Mouse (Mus musculus) intestine, embryonic 14.5 days (tissue): Measurements from ENCODE around the gene Gm47996. TPM values are rescaled to one million over a fixed set of nuclear protein-coding genes. Genes with fewer than 3 reads are reported as not detected.

Source experiments
- ATAC-seq: fragments of 200-750 bp; cut with Nextera tagmentation; replicated peaks from 2 replicates; pipeline ENCODE4 v1.8.0; 2017; ENCODE audit warnings: low read depth, moderate number of reproducible peaks, moderate TSS enrichment, moderate library complexity; ENCODE audit not compliant: low FRiP score, low TSS enrichment
- DNase-seq: peaks from one replicate; pipeline ENCODE4 v3.0.0-alpha.2; 2018; ENCODE audit warnings: low spot score
- H3K27ac ChIP-seq: fragments of 300-500 bp; sonication (generic); 2 replicates; pipeline ENCODE4 v1.5.1; 2014; ENCODE audit warnings: low read depth, mild to moderate bottlenecking, control low read depth
- H3K27me3 ChIP-seq: fragments of 300-500 bp; sonication (generic); replicated peaks from 2 replicates; pipeline ENCODE4 v1.6.1; 2014; ENCODE audit warnings: low read length, control low read depth; ENCODE audit not compliant: control insufficient read depth, insufficient read depth
- H3K36me3 ChIP-seq: fragments of 300-500 bp; sonication (generic); 2 replicates; pipeline ENCODE4 v1.6.1; 2014; ENCODE audit warnings: low read length, control low read depth; ENCODE audit not compliant: control insufficient read depth, insufficient read depth
- H3K4me1 ChIP-seq: fragments of 300-500 bp; sonication (generic); replicated peaks from 2 replicates; pipeline ENCODE4 v1.6.1; 2014; ENCODE audit warnings: low read length, control low read depth, mixed read lengths; ENCODE audit not compliant: control insufficient read depth, insufficient read depth
- H3K4me2 ChIP-seq: fragments of 300-500 bp; sonication (generic); 2 replicates; pipeline ENCODE4 v1.6.1; 2014; ENCODE audit warnings: low read length
- H3K4me3 ChIP-seq: fragments of 300-500 bp; sonication (generic); 2 replicates; pipeline ENCODE4 v1.5.1; 2014; ENCODE audit warnings: low read depth, low read length, control low read depth, mixed read lengths
- H3K9ac ChIP-seq: fragments of 300-500 bp; sonication (generic); 2 replicates; pipeline ENCODE4 v1.6.1; 2014; ENCODE audit warnings: mild to moderate bottlenecking, low read length
- H3K9me3 ChIP-seq: fragments of 300-500 bp; sonication (generic); 2 replicates; pipeline ENCODE4 v1.6.1; 2016; ENCODE audit warnings: low read length, control low read depth; ENCODE audit not compliant: control insufficient read depth
- WGBS: fragments of 180-500 bp; shearing (Covaris S2); extraction: QIAGEN DNeasy Blood & Tissue Kit; methylation state at CpG from one replicate; pipeline ENCODE4 v1.1.7; 2014; 5-methylcytosine and 5-hydroxymethylcytosine counted together
- polyA plus RNA-seq: library from polyadenylated mRNA; unstranded; fragments of >200 nt; fragmentation: Nextera tagmentation; extraction: Ambion mirVana; gene quantifications from 2 replicates; pipeline ENCODE4 v1.2.1, GENCODE M21; 2014

The Gm47996 gene
- polyA plus RNA-seq, 1 experiment from 2014 or later, result not detected

GRCm38 (mm10) chr1:151259061-151259460 is 49.1 kb downstream of the Gm47996 start:
- Histone ChIP-seq H3K27me3 (no peaks in the 10 kb centered on the region), H3K4me1 (no peaks in the 10 kb centered on the region), H3K27ac (no peak overlapping the region), H3K4me2 (no peak overlapping the region), H3K9ac (no peak overlapping the region), H3K9me3 (no peaks in the 10 kb centered on the region), H3K4me3 (no peak overlapping the region), H3K36me3 (no peaks in the 10 kb centered on the region)
- no peak for ATAC-seq
- WGBS, result 62% methylated on average over 8 of the region's 8 CpGs
- no peak for DNase-seq

Other genes starting within 250 kb of the Gm47996 start
- 6.3 and 7.0 TPM in 2 replicates for gene Hmcn1, start 216.7 kb upstream of the Gm47996 start, polyA plus RNA-seq
- 0.16 TPM in 1 of 2 replicates, not detected in the other for gene Gm47985, start 27.6 kb upstream of the Gm47996 start, polyA plus RNA-seq
- gene Gm8947, start 17.8 kb upstream of the Gm47996 start, polyA plus RNA-seq, result 0.32 TPM in 1 of 2 replicates, not detected in the other
- 0.23 TPM in 1 of 2 replicates, not detected in the other for gene Gm47995, start 11.7 kb upstream of the Gm47996 start, polyA plus RNA-seq
- gene 3110040M04Rik, start 6.0 kb upstream of the Gm47996 start, polyA plus RNA-seq, result 0.30 TPM in 1 of 2 replicates, not detected in the other
- 298 and 319 TPM in 2 replicates for gene Ivns1abp, start 134.3 kb downstream of the Gm47996 start, polyA plus RNA-seq
- gene Swt1, start 218.3 kb downstream of the Gm47996 start, polyA plus RNA-seq, result 24.4 and 26.8 TPM in 2 replicates
- 38.7 and 40.5 TPM in 2 replicates for gene Trmt1l, start 218.4 kb downstream of the Gm47996 start, polyA plus RNA-seq